Mouse (Mus musculus): Measurements from ENCODE around the gene Prrxl1. TPM values are rescaled to one million over a fixed set of nuclear protein-coding genes. Genes with fewer than 3 reads are reported as not detected.

The Prrxl1 gene
- polyA plus RNA-seq, 1 experiment from 2014 or later = not detected

- no peak for TF ChIP-seq CTCF (IDR thresholded peaks at IDR 0.05; ENCODE audit: low read depth)
- Histone ChIP-seq H3K9ac (no peak overlapping the region), H3K4me3 (ENCODE audit: low read depth, low read length) (no peak overlapping the region), H3K4me1 (ENCODE audit: insufficient read depth) (peaks cover 6% of the 10 kb centered on the region; the same call in 1 of the 2 replicates), H3K9me3 (ENCODE audit: low read depth, low read length) (no peaks in the 10 kb centered on the region), H3K4me2 (no peak overlapping the region), H3K27me3 (ENCODE audit: insufficient read depth, low read length) (no peaks in the 10 kb centered on the region), H3K36me3 (ENCODE audit: insufficient read depth) (no peaks in the 10 kb centered on the region), H3K27ac (ENCODE audit: low read depth) (no peak overlapping the region)
- ATAC-seq (ENCODE audit: insufficient read depth) = no peak
- no peak for DNase-seq
- WGBS = 65% methylated on average over 3 of the region's 3 CpGs
Measured at GRCm38 (mm10) chr14:32678565-32678964, 79.4 kb downstream of the Prrxl1 start.

- Histone ChIP-seq H3K36me3 (ENCODE audit: insufficient read depth) (no peaks in the 10 kb centered on the region), H3K4me2 (no peak overlapping the region), H3K4me1 (ENCODE audit: insufficient read depth) (peaks cover 16% of the 10 kb centered on the region; the same call in 1 of the 2 replicates), H3K27me3 (ENCODE audit: insufficient read depth, low read length) (no peaks in the 10 kb centered on the region), H3K9me3 (ENCODE audit: low read depth, low read length) (no peaks in the 10 kb centered on the region), H3K4me3 (ENCODE audit: low read depth, low read length) (no peak overlapping the region), H3K9ac (no peak overlapping the region), H3K27ac (ENCODE audit: low read depth) (no peak overlapping the region)
- WGBS = 84% methylated on average over 3 of the region's 3 CpGs
- ATAC-seq (ENCODE audit: insufficient read depth) = no peak
- DNase-seq = no peak
- TF ChIP-seq CTCF (IDR thresholded peaks at IDR 0.05; ENCODE audit: low read depth) = no peak
Measured at GRCm38 (mm10) chr14:32681603-32682002, 82.4 kb downstream of the Prrxl1 start.

GRCm38 (mm10) chr14:32682536-32682935 is 83.3 kb downstream of the Prrxl1 start:
- ATAC-seq (ENCODE audit: insufficient read depth) (no peak), DNase-seq (no peak)
- whole genome bisulfite sequencing = 93% methylated on average over 12 of the region's 12 CpGs
- TF ChIP-seq CTCF (IDR thresholded peaks at IDR 0.05; ENCODE audit: low read depth) = no peak
- Histone ChIP-seq H3K27ac (ENCODE audit: low read depth) (no peak overlapping the region), H3K9me3 (ENCODE audit: low read depth, low read length) (no peaks in the 10 kb centered on the region), H3K4me1 (ENCODE audit: insufficient read depth) (peaks cover 16% of the 10 kb centered on the region; the same call in 1 of the 2 replicates), H3K9ac (no peak overlapping the region), H3K4me3 (ENCODE audit: low read depth, low read length) (no peak overlapping the region), H3K4me2 (no peak overlapping the region), H3K36me3 (ENCODE audit: insufficient read depth) (no peaks in the 10 kb centered on the region), H3K27me3 (ENCODE audit: insufficient read depth, low read length) (no peaks in the 10 kb centered on the region)

GRCm38 (mm10) chr14:32683251-32683838 is 84.1 kb downstream of the Prrxl1 start:
- peaks cover 16% of the 10 kb centered on the region; the same call in 1 of the 2 replicates for H3K4me1 ChIP-seq (ENCODE audit: insufficient read depth)

GRCm38 (mm10) chr14:32683982-32684734 is 85.0 kb downstream of the Prrxl1 start:
- H3K9me3 ChIP-seq (ENCODE audit: low read depth, low read length) = no peaks in the 10 kb centered on the region
- WGBS = 44% methylated on average over 19 of the region's 19 CpGs
- no peak overlapping the region for H3K27ac ChIP-seq (ENCODE audit: low read depth)
- H3K27me3 ChIP-seq (ENCODE audit: insufficient read depth, low read length) = no peaks in the 10 kb centered on the region
- no peak overlapping the region; the same call in 1 of the 2 replicates for H3K4me3 ChIP-seq (ENCODE audit: low read depth, low read length)
- peaks cover 16% of the 10 kb centered on the region; the same call in 1 of the 2 replicates for H3K4me1 ChIP-seq (ENCODE audit: insufficient read depth)
- peak; percentile 21; the same call in 1 of the 2 replicates for ATAC-seq (ENCODE audit: insufficient read depth)
- no peaks in the 10 kb centered on the region for H3K36me3 ChIP-seq (ENCODE audit: insufficient read depth)
- peak; percentile 58 for DNase-seq
- no peak for TF ChIP-seq CTCF (IDR thresholded peaks at IDR 0.05; ENCODE audit: low read depth)
- H3K9ac ChIP-seq = no peak overlapping the region
- H3K4me2 ChIP-seq = peak overlapping the region; percentile 31; the same call in 1 of the 2 replicates

More at GRCm38 (mm10) chr14:32683251-32683838, 84.1 kb downstream of the Prrxl1 start:
- Histone ChIP-seq H3K27me3 (ENCODE audit: insufficient read depth, low read length) (no peaks in the 10 kb centered on the region), H3K4me3 (ENCODE audit: low read depth, low read length) (no peak overlapping the region), H3K27ac (ENCODE audit: low read depth) (no peak overlapping the region), H3K9me3 (ENCODE audit: low read depth, low read length) (no peaks in the 10 kb centered on the region), H3K36me3 (ENCODE audit: insufficient read depth) (no peaks in the 10 kb centered on the region), H3K9ac (no peak overlapping the region), H3K4me2 (peak overlapping the region; percentile 27; the same call in 1 of the 2 replicates)
- WGBS = 24% methylated on average over 19 of the region's 19 CpGs
- peak; percentile 61 for DNase-seq
- ATAC-seq (ENCODE audit: insufficient read depth) = peak; percentile 38; the same call in 1 of the 2 replicates
- TF ChIP-seq CTCF (IDR thresholded peaks at IDR 0.05; ENCODE audit: low read depth) = no peak

- peaks cover 16% of the 10 kb centered on the region; the same call in 1 of the 2 replicates for H3K4me1 ChIP-seq (ENCODE audit: insufficient read depth)
- no peak overlapping the region for H3K27ac ChIP-seq (ENCODE audit: low read depth)
- H3K9me3 ChIP-seq (ENCODE audit: low read depth, low read length) = no peaks in the 10 kb centered on the region
- no peak for TF ChIP-seq CTCF (IDR thresholded peaks at IDR 0.05; ENCODE audit: low read depth)
- no peaks in the 10 kb centered on the region for H3K27me3 ChIP-seq (ENCODE audit: insufficient read depth, low read length)
- H3K4me2 ChIP-seq = peak overlapping the region; percentile 31; the same call in 1 of the 2 replicates
- peak overlapping the region; percentile 9; the same call in 1 of the 2 replicates for H3K4me3 ChIP-seq (ENCODE audit: low read depth, low read length)
- ATAC-seq (ENCODE audit: insufficient read depth) (peak; percentile 26; the same call in 1 of the 2 replicates), DNase-seq (no peak)
- H3K36me3 ChIP-seq (ENCODE audit: insufficient read depth) = no peaks in the 10 kb centered on the region
- WGBS = 39% methylated on average over 19 of the region's 19 CpGs
- H3K9ac ChIP-seq = no peak overlapping the region
Measured at GRCm38 (mm10) chr14:32684735-32685105, 85.5 kb downstream of the Prrxl1 start.
